Comparison of ENCODE assay signal across 9 mouse cellular contexts in genomic region chr8:11498786-11499485, GRCm38 (mm10). TPM values are rescaled to one million over a fixed set of nuclear protein-coding genes. Genes with fewer than 3 reads are reported as not detected.
DNase-seq lines count a peak whose midpoint lies in the region; ATAC-seq lines count a peak whose summit lies in the region.
"Had no signal": no experiment of that assay in that cellular context is flagged by ENCODE, and none has a peak within 500 bp of the region (broad histone marks: within the 10 kb centered on the region; RNA-seq: fewer than 3 reads in every experiment).

No protein-coding gene starts in this region.

- DNase-seq in liver, embryonic 11.5 days (ENCODE audit: low spot score): no peak
- no peak for DNase-seq in liver
- peak; percentile 30 to 34 for DNase-seq in thymus, postnatal 10 days (ENCODE audit: low spot score in 2 of 2)
- DNase-seq in adrenal gland, postnatal 36 days: no peak
- no peak for DNase-seq in adrenal gland, postnatal 10 days
- DNase-seq: cerebellum, postnatal 14 days had no signal

- peaks cover 37% of the 10 kb centered on the region for H3K36me3 ChIP-seq in erythroblast, embryonic 14.5 days (ENCODE audit: control insufficient read depth)
- peaks cover 14% of the 10 kb centered on the region for H3K36me3 ChIP-seq in liver, embryonic 11.5 days (ENCODE audit: control insufficient read depth, insufficient read depth, low read length)
- peaks cover 5% of the 10 kb centered on the region; the same call in 1 of the 2 replicates for H3K36me3 ChIP-seq in liver, embryonic 16.5 days (ENCODE audit: control insufficient read depth, insufficient read depth)

- peaks cover 43% of the 10 kb centered on the region for H3K4me1 ChIP-seq in erythroblast, embryonic 14.5 days (ENCODE audit: control insufficient read depth)
- peaks cover 12% of the 10 kb centered on the region for H3K4me1 ChIP-seq in liver, embryonic 11.5 days (replicated peaks; ENCODE audit: control insufficient read depth, insufficient read depth, low read length)
- H3K4me1 ChIP-seq in liver, embryonic 16.5 days (ENCODE audit: control insufficient read depth, low read depth, low read length): peaks cover 16% of the 10 kb centered on the region

- no peak for ATAC-seq in erythroblast, adult 5-6 weeks (replicated peaks; ENCODE audit: low FRiP score, poor library complexity, severe bottlenecking)
- ATAC-seq in liver, embryonic 11.5 days (replicated peaks; ENCODE audit: low FRiP score): no peak
- no peak for ATAC-seq in liver, embryonic 16.5 days (ENCODE audit: low read depth)

- no peak overlapping the region for H3K9ac ChIP-seq in liver, embryonic 11.5 days (ENCODE audit: low read depth, low read length)
- H3K9ac ChIP-seq in liver, embryonic 16.5 days (ENCODE audit: low read depth, low read length): no peak overlapping the region

- WGBS in liver, embryonic 11.5 days: 75% methylated on average over 4 of the region's 4 CpGs
- 64% methylated on average over 4 of the region's 4 CpGs for WGBS in liver, embryonic 16.5 days (ENCODE audit: insufficient replicate concordance)

- H3K4me2 ChIP-seq in liver, embryonic 11.5 days: peak overlapping the region; percentile 89
- peak overlapping the region; percentile 83; the same call in 1 of the 2 replicates for H3K4me2 ChIP-seq in liver, embryonic 16.5 days (ENCODE audit: low read depth, low read length)

- no peak overlapping the region for H3K27ac ChIP-seq in liver, embryonic 11.5 days (ENCODE audit: low read depth, low read length)
- H3K27ac ChIP-seq in liver, embryonic 16.5 days (ENCODE audit: low read length): no peak overlapping the region

- H3K27me3 ChIP-seq in erythroblast, embryonic 14.5 days (ENCODE audit: control insufficient read depth): peaks cover 13% of the 10 kb centered on the region
- H3K27me3 ChIP-seq in liver, embryonic 11.5 days (replicated peaks; ENCODE audit: control insufficient read depth, insufficient read depth, low read length): no peaks in the 10 kb centered on the region
- H3K27me3 ChIP-seq in liver, embryonic 16.5 days (ENCODE audit: control insufficient read depth, insufficient read depth, low read depth, low read length): no peaks in the 10 kb centered on the region

- H3K4me3 ChIP-seq in erythroblast, embryonic 14.5 days (replicated peaks): peak overlapping the region; percentile 78
- peak overlapping the region; percentile 92 for H3K4me3 ChIP-seq in liver, embryonic 11.5 days (ENCODE audit: low read depth, low read length)
- no peak overlapping the region for H3K4me3 ChIP-seq in liver, embryonic 16.5 days (ENCODE audit: low read depth, low read length)

- no peaks in the 10 kb centered on the region; the same call in 1 of the 2 replicates for H3K9me3 ChIP-seq in erythroblast, embryonic 14.5 days (ENCODE audit: control insufficient read depth, low read length)
- H3K9me3 ChIP-seq in liver, embryonic 11.5 days (ENCODE audit: control insufficient read depth, low read length): no peaks in the 10 kb centered on the region
- no peaks in the 10 kb centered on the region for H3K9me3 ChIP-seq in liver, embryonic 16.5 days (replicated peaks; ENCODE audit: control insufficient read depth, low read length)

RNA-seq across cellular contexts. Expression of gene Naxd, which starts 1.6 kb away (rescaled TPM):
- 3.1 and 3.9 TPM in 2 replicates for polyA plus RNA-seq in erythroblast, embryonic 14.5 days (2012)
- total RNA-seq in erythroblast, adult 5-6 weeks (2015; ENCODE audit: low replicate concordance): 11.0 and 14.8 TPM in 2 replicates
- total RNA-seq in erythroblast, adult 5-6 weeks (2017; ENCODE audit: low replicate concordance): 11.7 and 13.9 TPM in 2 replicates
- polyA plus RNA-seq in liver, embryonic 11.5 days (2014; fragmentation: Nextera tagmentation; extraction: Ambion mirVana): 68.7 and 73.8 TPM in 2 replicates
- 37.0 and 38.0 TPM in 2 replicates for polyA plus RNA-seq in liver, embryonic 16.5 days (2015; fragmentation: Nextera tagmentation; extraction: Ambion mirVana)
- total RNA-seq in adrenal gland, postnatal 36 days (2021): 10 to 100 TPM; 71.0 to 74.4 TPM
- 10 to 100 TPM; 60.9 to 63.3 TPM for total RNA-seq in adrenal gland, postnatal 10 days (2021)

RNA-seq across cellular contexts. Expression of gene Rab20, which starts 20.4 kb away (rescaled TPM):
- polyA plus RNA-seq in erythroblast, embryonic 14.5 days (2012): 0.05 and 0.09 TPM in 2 replicates
- 0.63 and 4.8 TPM in 2 replicates for total RNA-seq in erythroblast, adult 5-6 weeks (2015; ENCODE audit: low replicate concordance)
- 1.5 and 4.4 TPM in 2 replicates for total RNA-seq in erythroblast, adult 5-6 weeks (2017; ENCODE audit: low replicate concordance)
- 3.2 and 4.5 TPM in 2 replicates for polyA plus RNA-seq in liver, embryonic 11.5 days (2014; fragmentation: Nextera tagmentation; extraction: Ambion mirVana)
- polyA plus RNA-seq in liver, embryonic 16.5 days (2015; fragmentation: Nextera tagmentation; extraction: Ambion mirVana): 6.3 and 7.4 TPM in 2 replicates
- total RNA-seq in adrenal gland, postnatal 36 days (2021): 10 to 100 TPM in 1 of 2 experiments, 1 to 10 TPM in 1; 6.7 to 12.5 TPM
- 1 to 10 TPM; 5.1 to 5.7 TPM for total RNA-seq in adrenal gland, postnatal 10 days (2021)

RNA-seq across cellular contexts. Expression of gene Cars2, which starts 51.6 kb away (rescaled TPM):
- polyA plus RNA-seq in erythroblast, embryonic 14.5 days (2012): 2.0 and 2.3 TPM in 2 replicates
- 7.1 and 8.6 TPM in 2 replicates for total RNA-seq in erythroblast, adult 5-6 weeks (2015; ENCODE audit: low replicate concordance)
- 3.4 and 16.0 TPM in 2 replicates for total RNA-seq in erythroblast, adult 5-6 weeks (2017; ENCODE audit: low replicate concordance)
- polyA plus RNA-seq in liver, embryonic 11.5 days (2014; fragmentation: Nextera tagmentation; extraction: Ambion mirVana): 32.4 and 33.1 TPM in 2 replicates
- 10.1 and 11.8 TPM in 2 replicates for polyA plus RNA-seq in liver, embryonic 16.5 days (2015; fragmentation: Nextera tagmentation; extraction: Ambion mirVana)
- 10 to 100 TPM; 34.6 to 39.8 TPM for total RNA-seq in adrenal gland, postnatal 36 days (2021)
- 10 to 100 TPM; 38.4 to 39.3 TPM for total RNA-seq in adrenal gland, postnatal 10 days (2021)

RNA-seq across cellular contexts. Expression of gene Ing1, which starts 56.4 kb away (rescaled TPM):
- polyA plus RNA-seq in erythroblast, embryonic 14.5 days (2012): 3.2 and 4.3 TPM in 2 replicates
- 16.3 and 16.5 TPM in 2 replicates for total RNA-seq in erythroblast, adult 5-6 weeks (2015; ENCODE audit: low replicate concordance)
- 19.3 and 25.9 TPM in 2 replicates for total RNA-seq in erythroblast, adult 5-6 weeks (2017; ENCODE audit: low replicate concordance)
- polyA plus RNA-seq in liver, embryonic 11.5 days (2014; fragmentation: Nextera tagmentation; extraction: Ambion mirVana): 26.7 and 31.2 TPM in 2 replicates
- polyA plus RNA-seq in liver, embryonic 16.5 days (2015; fragmentation: Nextera tagmentation; extraction: Ambion mirVana): 11.1 and 11.7 TPM in 2 replicates
- 10 to 100 TPM; 36.1 to 43.7 TPM for total RNA-seq in adrenal gland, postnatal 36 days (2021)
- 10 to 100 TPM; 31.2 to 35.7 TPM for total RNA-seq in adrenal gland, postnatal 10 days (2021)

Comparison
In these comparisons a context has a peak if more than half of its experiments do, and no peak if none do; other contexts are left out.
1. DNase-seq: peak in thymus, postnatal 10 days (2 of 2); none in liver, embryonic 11.5 days (single experiment), liver (single experiment), adrenal gland, postnatal 36 days (0 of 2) and adrenal gland, postnatal 10 days (single experiment).